Mouse (Mus musculus) small intestine, adult 2 months (tissue): Measurements from ENCODE around the gene Il27ra.

Experiments
- CTCF ChIP-seq: fragments of 200-500 bp; IDR thresholded peaks from 2 replicates; pipeline ENCODE4 v1.5.1; 2012; ENCODE audit warnings: low read depth, mild to moderate bottlenecking, control low read depth, inconsistent platforms, low read length, moderate library complexity, mixed read lengths; ENCODE audit not compliant: insufficient replicate concordance, insufficient read length; ENCODE audit errors: extremely low read depth
- POLR2A ChIP-seq: fragments of 200-500 bp; IDR thresholded peaks from 2 replicates; pipeline ENCODE4 v1.6.1; 2012; ENCODE audit warnings: low read depth, mild to moderate bottlenecking, control low read depth, inconsistent platforms, low read length, moderate library complexity

DNA sequence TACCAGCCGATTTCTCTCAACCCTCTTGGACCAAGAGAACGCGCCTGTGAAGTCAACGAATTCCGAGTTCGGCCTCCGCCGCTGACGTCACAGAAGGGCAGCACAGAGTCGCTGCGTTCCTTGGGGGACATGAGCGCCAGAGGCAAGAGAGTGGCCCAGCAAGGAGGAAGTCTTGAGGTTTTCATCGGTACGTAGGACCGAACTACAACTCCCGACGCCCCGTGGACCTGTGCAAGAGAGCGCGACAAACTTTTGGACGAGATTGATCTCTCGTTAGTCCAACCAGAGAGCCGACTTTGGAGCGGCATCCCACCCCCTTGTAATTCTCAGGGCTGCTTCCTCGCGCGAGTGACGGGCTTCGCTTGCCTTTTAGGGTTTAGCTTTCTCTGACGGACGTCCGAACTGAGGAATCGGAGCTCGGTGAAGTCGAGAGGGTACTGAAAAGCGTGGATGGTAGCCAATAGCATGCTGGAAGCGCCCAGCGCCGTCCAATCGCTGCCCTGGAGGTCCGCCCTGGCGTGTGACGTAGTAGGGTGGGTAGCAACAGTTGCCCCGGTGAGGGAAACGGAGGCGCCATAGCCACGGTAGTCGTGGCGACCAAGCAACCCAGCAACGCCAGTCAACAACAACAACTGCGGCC is 24.0 kb upstream of the Il27ra start, which contains the start of gene Rfx1:
- TF ChIP-seq CTCF = no peak
- peak; percentile 84 for TF ChIP-seq POLR2A
